Mouse (Mus musculus): Measurements from ENCODE around the gene Glp1r. TPM values are rescaled to one million over a fixed set of nuclear protein-coding genes. Genes with fewer than 3 reads are reported as not detected.

Gene Glp1r
- polyA plus RNA-seq, 1 experiment from 2014 or later, result 0.07 TPM

DNA sequence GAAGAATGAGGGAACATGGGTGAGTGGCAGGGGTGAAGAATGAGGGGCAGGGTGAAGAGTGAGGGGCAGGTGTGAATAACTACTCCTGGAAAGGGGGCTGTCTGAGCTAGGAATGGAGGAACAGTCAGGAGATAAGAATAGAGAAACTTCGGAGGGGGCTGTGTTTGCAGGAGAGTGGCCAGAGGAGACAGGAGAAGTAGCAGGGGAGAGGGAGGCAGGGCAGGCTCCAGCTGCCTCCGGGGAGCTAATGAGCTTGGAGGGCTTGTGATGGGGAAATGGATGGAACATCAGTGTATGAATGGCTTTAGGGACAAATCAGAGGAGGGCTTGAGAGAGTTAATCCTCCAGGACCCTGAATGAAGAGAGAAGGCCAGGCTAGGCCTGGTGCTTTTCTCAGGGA lies 4.5 kb upstream of the Glp1r start:
- no peaks in the 10 kb centered on the region for H3K36me3 ChIP-seq (ENCODE audit: control insufficient read depth, insufficient read depth, low read length)

DNA sequence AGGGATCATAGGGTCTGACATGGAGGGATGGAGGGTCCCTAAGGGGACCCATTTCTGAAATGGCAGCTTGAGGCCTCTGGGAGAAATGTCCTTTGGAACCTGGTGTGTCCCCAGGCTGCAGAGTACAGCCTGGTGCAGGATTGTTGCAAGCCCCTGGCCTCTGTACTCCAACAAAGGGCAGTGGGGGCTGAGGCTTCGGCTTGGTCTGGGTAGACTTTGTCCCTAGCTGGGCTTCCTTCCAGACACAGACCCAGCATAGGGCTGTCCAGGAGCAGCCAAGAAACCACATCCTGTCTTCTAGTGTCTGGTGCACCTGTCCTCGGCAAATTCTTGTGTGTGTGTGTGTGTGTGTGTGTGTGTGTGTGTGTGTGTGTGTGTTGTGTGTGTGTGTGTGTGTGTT lies 2.5 kb downstream of the Glp1r start:
- 73% methylated on average over 2 of the region's 2 CpGs for WGBS
- H3K27me3 ChIP-seq (ENCODE audit: control insufficient read depth, insufficient read depth, low read length), result peaks cover 13% of the 10 kb centered on the region

More for the DNA sequence above, 4.5 kb upstream of the Glp1r start:
- H3K27me3 ChIP-seq (ENCODE audit: control insufficient read depth, insufficient read depth, low read length), result peaks cover 10% of the 10 kb centered on the region
- H3K9ac ChIP-seq (ENCODE audit: low read length), result no peak overlapping the region
- H3K4me3 ChIP-seq (ENCODE audit: low read depth, low read length), result no peak overlapping the region
- H3K4me2 ChIP-seq (ENCODE audit: low read depth), result no peak overlapping the region
- ATAC-seq (ENCODE audit: insufficient read depth, low FRiP score, low TSS enrichment), result no peak
- H3K4me1 ChIP-seq (ENCODE audit: control insufficient read depth, insufficient read depth, low read length), result peaks cover 3% of the 10 kb centered on the region; the same call in 1 of the 2 replicates
- WGBS, result 40% methylated on average over 2 of the region's 2 CpGs
- no peaks in the 10 kb centered on the region for H3K9me3 ChIP-seq (ENCODE audit: control insufficient read depth, low read length)
- DNase-seq (ENCODE audit: low spot score), result no peak
- H3K27ac ChIP-seq (ENCODE audit: low read depth, low read length), result no peak overlapping the region

DNA sequence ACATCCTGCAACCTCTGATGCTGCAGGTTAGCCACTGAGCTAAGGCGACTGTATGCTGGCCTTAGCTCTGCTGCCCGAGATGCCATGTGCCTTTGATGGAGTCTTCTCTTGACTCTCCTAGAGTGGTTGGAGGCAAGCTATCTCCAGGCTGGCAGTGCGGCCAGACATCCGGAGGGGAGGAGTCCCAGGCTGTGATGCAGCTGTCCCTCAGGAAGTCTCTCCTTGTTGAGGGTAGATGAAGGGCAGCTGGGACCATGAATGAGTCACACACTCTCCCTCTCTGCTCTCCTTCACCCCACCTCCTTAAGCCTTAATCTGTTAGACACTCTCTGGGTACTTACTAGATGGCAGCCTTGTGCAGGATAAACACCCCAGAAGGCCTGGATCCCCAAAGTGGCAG lies 6.0 kb downstream of the Glp1r start:
- 79% methylated on average over 4 of the region's 4 CpGs for WGBS
- H3K27ac ChIP-seq (ENCODE audit: low read depth, low read length), result no peak overlapping the region
- H3K4me1 ChIP-seq (ENCODE audit: control insufficient read depth, insufficient read depth, low read length), result no peaks in the 10 kb centered on the region
- H3K9me3 ChIP-seq (ENCODE audit: control insufficient read depth, low read length), result no peaks in the 10 kb centered on the region
- H3K4me2 ChIP-seq (ENCODE audit: low read depth), result no peak overlapping the region
- H3K4me3 ChIP-seq (ENCODE audit: low read depth, low read length), result no peak overlapping the region
- no peak overlapping the region for H3K9ac ChIP-seq (ENCODE audit: low read length)
- no peaks in the 10 kb centered on the region for H3K36me3 ChIP-seq (ENCODE audit: control insufficient read depth, insufficient read depth, low read length)
- no peak for DNase-seq (ENCODE audit: low spot score)
- ATAC-seq (ENCODE audit: insufficient read depth, low FRiP score, low TSS enrichment), result no peak
- peaks cover under 1% of the 10 kb centered on the region; the same call in 1 of the 2 replicates for H3K27me3 ChIP-seq (ENCODE audit: control insufficient read depth, insufficient read depth, low read length)

More for the DNA sequence above, 2.5 kb downstream of the Glp1r start:
- no peak overlapping the region for H3K4me3 ChIP-seq (ENCODE audit: low read depth, low read length)
- no peak for DNase-seq (ENCODE audit: low spot score)
- no peak overlapping the region for H3K4me2 ChIP-seq (ENCODE audit: low read depth)
- no peak overlapping the region for H3K27ac ChIP-seq (ENCODE audit: low read depth, low read length)
- no peak for ATAC-seq (ENCODE audit: insufficient read depth, low FRiP score, low TSS enrichment)
- no peaks in the 10 kb centered on the region for H3K9me3 ChIP-seq (ENCODE audit: control insufficient read depth, low read length)
- H3K36me3 ChIP-seq (ENCODE audit: control insufficient read depth, insufficient read depth, low read length), result no peaks in the 10 kb centered on the region
- H3K4me1 ChIP-seq (ENCODE audit: control insufficient read depth, insufficient read depth, low read length), result peaks cover 3% of the 10 kb centered on the region; the same call in 1 of the 2 replicates
- no peak overlapping the region for H3K9ac ChIP-seq (ENCODE audit: low read length)

DNA sequence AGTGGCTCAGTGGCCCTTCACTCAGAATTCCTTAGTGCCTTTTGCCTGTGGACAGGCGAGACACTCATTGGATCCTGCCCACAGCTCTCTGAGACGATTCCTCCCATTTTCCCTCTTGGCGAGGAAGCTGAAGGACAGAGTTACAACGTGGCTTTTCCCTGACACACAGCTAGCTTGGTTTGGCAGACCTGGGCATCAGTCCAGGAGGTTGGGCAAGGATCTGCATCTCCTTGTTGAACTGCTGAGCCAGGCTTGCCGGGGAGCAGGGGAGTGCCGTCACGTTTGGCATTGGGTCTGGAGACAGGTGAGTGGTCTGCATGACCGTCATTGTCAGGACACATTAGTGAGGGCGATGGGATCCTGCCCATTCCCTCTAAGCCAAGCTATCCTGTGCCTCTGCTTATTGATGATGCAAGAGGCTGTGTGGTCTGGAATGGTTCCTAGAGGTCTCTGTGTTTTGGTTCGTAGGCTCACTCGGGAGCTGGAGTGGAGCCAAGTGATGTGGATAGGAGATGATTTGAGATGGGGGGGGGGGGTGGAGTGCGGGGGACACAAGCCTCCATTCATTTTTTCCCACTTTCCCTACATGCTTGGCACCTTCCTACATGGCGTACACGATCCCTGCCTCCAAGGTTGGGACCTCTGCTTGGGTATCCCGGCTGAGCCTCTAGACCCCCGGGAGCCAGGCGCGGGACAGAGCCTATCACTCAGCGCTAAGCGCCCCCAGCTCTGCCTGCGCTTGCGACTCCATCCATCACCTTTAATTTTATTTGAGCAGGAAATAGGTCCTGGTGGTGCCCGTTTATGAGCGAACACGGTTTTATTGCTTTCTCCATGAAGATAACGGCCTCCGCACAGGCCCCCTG lies 9.5 kb downstream of the Glp1r start:
- Histone ChIP-seq H3K27me3 (ENCODE audit: control insufficient read depth, insufficient read depth, low read length) (no peaks in the 10 kb centered on the region), H3K4me2 (ENCODE audit: low read depth) (no peak overlapping the region), H3K9me3 (ENCODE audit: control insufficient read depth, low read length) (no peaks in the 10 kb centered on the region), H3K27ac (ENCODE audit: low read depth, low read length) (no peak overlapping the region), H3K4me1 (ENCODE audit: control insufficient read depth, insufficient read depth, low read length) (no peaks in the 10 kb centered on the region), H3K9ac (ENCODE audit: low read length) (no peak overlapping the region), H3K4me3 (ENCODE audit: low read depth, low read length) (no peak overlapping the region), H3K36me3 (ENCODE audit: control insufficient read depth, insufficient read depth, low read length) (no peaks in the 10 kb centered on the region)
- peak; percentile 14 for DNase-seq (ENCODE audit: low spot score)
- 59% methylated on average over 27 of the region's 27 CpGs for WGBS
- ATAC-seq (ENCODE audit: insufficient read depth, low FRiP score, low TSS enrichment), result no peak

DNA sequence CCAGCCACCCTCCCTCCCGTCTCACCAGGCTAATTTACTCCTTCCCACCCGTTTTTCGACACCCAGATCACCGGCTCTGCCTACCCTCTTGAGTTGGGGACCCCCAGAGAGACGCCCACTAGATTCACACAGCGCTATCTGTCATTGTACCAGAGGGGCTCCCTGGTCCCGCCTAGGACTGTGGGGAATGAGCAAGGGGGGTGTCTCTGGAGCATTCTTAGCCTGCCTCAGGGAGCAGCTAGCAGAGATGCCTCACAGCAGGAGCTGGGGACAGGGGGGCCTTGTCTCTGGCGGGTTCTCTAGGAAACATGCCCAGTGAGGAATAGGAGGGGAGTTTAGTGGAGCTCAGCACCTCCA lies 10.1 kb downstream of the Glp1r start:
- Histone ChIP-seq H3K9ac (ENCODE audit: low read length) (no peak overlapping the region), H3K27ac (ENCODE audit: low read depth, low read length) (no peak overlapping the region), H3K4me3 (ENCODE audit: low read depth, low read length) (no peak overlapping the region), H3K4me2 (ENCODE audit: low read depth) (no peak overlapping the region), H3K4me1 (ENCODE audit: control insufficient read depth, insufficient read depth, low read length) (no peaks in the 10 kb centered on the region), H3K36me3 (ENCODE audit: control insufficient read depth, insufficient read depth, low read length) (no peaks in the 10 kb centered on the region), H3K27me3 (ENCODE audit: control insufficient read depth, insufficient read depth, low read length) (no peaks in the 10 kb centered on the region), H3K9me3 (ENCODE audit: control insufficient read depth, low read length) (no peaks in the 10 kb centered on the region)
- DNase-seq (ENCODE audit: low spot score) (no peak), ATAC-seq (ENCODE audit: insufficient read depth, low FRiP score, low TSS enrichment) (no peak)
- 18% methylated on average over 8 of the region's 8 CpGs for WGBS

DNA sequence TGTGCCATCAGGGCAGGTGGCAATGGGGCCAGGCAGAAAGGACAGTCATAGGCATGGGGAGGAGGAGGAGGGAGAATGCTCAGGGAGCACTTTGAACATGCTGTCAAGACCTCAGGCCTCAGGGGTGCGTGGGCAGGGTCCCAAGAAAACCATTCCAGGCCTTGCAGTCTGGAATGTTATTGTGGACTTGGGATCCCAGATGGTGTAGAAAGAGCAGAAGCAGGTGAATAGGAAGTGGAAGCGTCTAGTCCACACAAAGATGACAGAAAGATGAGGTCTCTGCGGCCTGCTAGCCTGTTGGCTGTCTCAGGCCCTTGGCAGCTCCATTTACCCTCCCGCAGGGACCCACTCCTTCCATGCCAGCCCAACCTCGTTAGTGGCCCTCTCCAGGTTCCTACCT lies 10.9 kb downstream of the Glp1r start:
- Histone ChIP-seq H3K9ac (ENCODE audit: low read length) (no peak overlapping the region), H3K27me3 (ENCODE audit: control insufficient read depth, insufficient read depth, low read length) (no peaks in the 10 kb centered on the region), H3K36me3 (ENCODE audit: control insufficient read depth, insufficient read depth, low read length) (no peaks in the 10 kb centered on the region), H3K4me1 (ENCODE audit: control insufficient read depth, insufficient read depth, low read length) (no peaks in the 10 kb centered on the region), H3K9me3 (ENCODE audit: control insufficient read depth, low read length) (no peaks in the 10 kb centered on the region), H3K4me2 (ENCODE audit: low read depth) (no peak overlapping the region), H3K27ac (ENCODE audit: low read depth, low read length) (no peak overlapping the region), H3K4me3 (ENCODE audit: low read depth, low read length) (no peak overlapping the region)
- 61% methylated on average over 5 of the region's 5 CpGs for WGBS
- DNase-seq (ENCODE audit: low spot score) (no peak), ATAC-seq (ENCODE audit: insufficient read depth, low FRiP score, low TSS enrichment) (no peak)

DNA sequence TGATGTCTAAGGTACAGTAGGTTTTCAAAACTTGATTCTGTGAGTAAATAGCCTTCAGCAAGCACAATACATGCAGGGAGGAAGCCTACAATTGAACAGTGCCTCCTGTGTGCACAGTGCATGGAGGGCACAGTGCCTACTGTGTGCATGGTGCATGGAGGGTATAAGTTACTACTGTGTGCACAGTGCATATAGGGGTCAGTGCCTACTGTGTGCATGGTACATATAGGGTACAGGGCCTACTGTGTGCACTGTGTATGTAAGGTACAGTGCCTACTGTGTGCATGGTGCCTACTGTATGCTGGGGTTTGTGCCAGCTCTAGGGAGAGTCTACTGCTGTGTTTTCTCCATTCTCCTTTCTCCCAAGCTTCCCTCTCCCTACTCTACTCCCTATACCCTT lies 12.6 kb downstream of the Glp1r start:
- Histone ChIP-seq H3K36me3 (ENCODE audit: control insufficient read depth, insufficient read depth, low read length) (no peaks in the 10 kb centered on the region), H3K27me3 (ENCODE audit: control insufficient read depth, insufficient read depth, low read length) (no peaks in the 10 kb centered on the region), H3K4me3 (ENCODE audit: low read depth, low read length) (no peak overlapping the region), H3K27ac (ENCODE audit: low read depth, low read length) (no peak overlapping the region), H3K9ac (ENCODE audit: low read length) (no peak overlapping the region), H3K4me2 (ENCODE audit: low read depth) (no peak overlapping the region), H3K4me1 (ENCODE audit: control insufficient read depth, insufficient read depth, low read length) (no peaks in the 10 kb centered on the region), H3K9me3 (ENCODE audit: control insufficient read depth, low read length) (no peaks in the 10 kb centered on the region)
- no peak for DNase-seq (ENCODE audit: low spot score)
- ATAC-seq (ENCODE audit: insufficient read depth, low FRiP score, low TSS enrichment), result no peak

DNA sequence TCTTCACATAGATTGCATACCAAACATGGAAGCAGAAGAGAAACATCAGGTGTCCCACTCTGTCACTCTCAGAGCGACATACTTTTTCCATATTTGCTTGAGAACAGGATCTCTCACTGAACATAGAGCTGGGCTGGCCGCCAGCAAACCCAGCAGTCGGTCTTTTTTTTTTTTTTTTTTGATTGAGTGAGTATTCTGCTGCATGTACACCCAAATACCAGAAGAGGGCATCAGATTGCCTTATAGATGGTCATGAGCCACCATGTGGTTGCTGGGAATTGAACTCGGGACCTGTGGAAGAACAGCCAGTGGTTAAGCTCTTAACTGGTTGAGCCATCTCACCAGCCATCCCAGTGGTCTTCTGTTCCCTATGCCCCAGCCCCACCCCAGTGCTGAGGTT lies 21.9 kb downstream of the Glp1r start:
- ATAC-seq (ENCODE audit: insufficient read depth, low FRiP score, low TSS enrichment), result no peak
- no peak for DNase-seq (ENCODE audit: low spot score)
- no peak overlapping the region for H3K27ac ChIP-seq (ENCODE audit: low read depth, low read length)
- no peak overlapping the region for H3K9ac ChIP-seq (ENCODE audit: low read length)
- no peaks in the 10 kb centered on the region for H3K27me3 ChIP-seq (ENCODE audit: control insufficient read depth, insufficient read depth, low read length)
- no peak overlapping the region for H3K4me2 ChIP-seq (ENCODE audit: low read depth)
- H3K4me1 ChIP-seq (ENCODE audit: control insufficient read depth, insufficient read depth, low read length), result no peaks in the 10 kb centered on the region
- no peak overlapping the region for H3K4me3 ChIP-seq (ENCODE audit: low read depth, low read length)
- H3K36me3 ChIP-seq (ENCODE audit: control insufficient read depth, insufficient read depth, low read length), result no peaks in the 10 kb centered on the region
- WGBS, result 80% methylated on average over 4 of the region's 4 CpGs
- H3K9me3 ChIP-seq (ENCODE audit: control insufficient read depth, low read length), result no peaks in the 10 kb centered on the region

DNA sequence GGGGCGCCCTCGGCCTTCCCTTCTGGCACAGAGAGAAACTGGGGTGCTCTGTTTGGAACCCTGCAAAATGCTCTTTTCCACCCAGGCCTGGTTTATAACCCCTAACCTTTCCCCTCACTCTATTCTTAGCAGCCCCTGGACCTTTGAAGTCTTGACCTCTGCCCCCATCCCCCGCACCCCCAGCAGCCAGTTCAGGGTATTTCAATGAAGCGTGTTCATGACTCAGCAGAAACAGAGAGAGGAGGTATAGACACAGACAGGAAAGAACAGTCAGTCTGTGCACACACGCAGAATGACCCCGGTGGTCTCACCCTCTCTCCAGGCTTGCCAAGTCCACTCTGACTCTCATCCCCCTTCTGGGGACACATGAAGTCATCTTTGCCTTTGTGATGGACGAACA lies 29.2 kb downstream of the Glp1r start:
- ATAC-seq (ENCODE audit: insufficient read depth, low FRiP score, low TSS enrichment), result no peak

More for the DNA sequence above, 29.2 kb downstream of the Glp1r start:
- Histone ChIP-seq H3K27me3 (ENCODE audit: control insufficient read depth, insufficient read depth, low read length) (no peaks in the 10 kb centered on the region), H3K27ac (ENCODE audit: low read depth, low read length) (no peak overlapping the region), H3K4me1 (ENCODE audit: control insufficient read depth, insufficient read depth, low read length) (no peaks in the 10 kb centered on the region), H3K9ac (ENCODE audit: low read length) (no peak overlapping the region), H3K9me3 (ENCODE audit: control insufficient read depth, low read length) (no peaks in the 10 kb centered on the region), H3K36me3 (ENCODE audit: control insufficient read depth, insufficient read depth, low read length) (no peaks in the 10 kb centered on the region), H3K4me3 (ENCODE audit: low read depth, low read length) (no peak overlapping the region), H3K4me2 (ENCODE audit: low read depth) (no peak overlapping the region)
- 64% methylated on average over 7 of the region's 7 CpGs for WGBS
- no peak for DNase-seq (ENCODE audit: low spot score)

Data from neural tube, embryonic 11.5 days (tissue).